Mouse (Mus musculus): ENCODE data around the gene Ptprq. TPM values are rescaled to one million over a fixed set of nuclear protein-coding genes. Genes with fewer than 3 reads are reported as not detected.

Ptprq gene
- under 1 TPM in 1 of 26 experiments, not detected in 25; 0.28 TPM for total RNA-seq (2018; cell fraction: chromatin; rRNA removed)
- total RNA-seq (2018; cell fraction: cytosol; rRNA removed): not detected
- not detected for total RNA-seq (2018; cell fraction: nucleus; rRNA removed)
- not detected in 3 replicates for polyA plus RNA-seq (2018)

DNA sequence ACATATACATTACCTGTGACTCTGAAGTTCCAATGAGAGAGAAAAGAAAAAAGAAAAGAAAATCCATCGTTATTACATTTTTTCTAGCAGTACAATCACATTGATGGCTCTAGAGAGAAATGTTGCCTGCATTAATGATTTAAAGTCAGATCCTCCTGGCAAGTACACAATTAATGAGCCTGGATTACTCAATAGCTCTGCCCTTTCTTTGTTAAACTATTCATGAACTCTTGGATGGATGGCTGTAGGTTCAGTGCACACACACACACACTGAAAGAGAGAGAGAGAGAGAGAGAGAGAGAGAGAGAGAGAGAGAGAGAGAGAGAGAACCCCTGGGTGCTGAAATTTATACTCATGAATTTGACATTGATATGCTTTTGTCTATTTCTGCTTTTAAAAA lies at the start of gene Ptprq:
TSS of gene Ptprq (minus strand) at position 246 of the 400 bp plus-strand sequence.
- Histone ChIP-seq H3K36me3 (ENCODE audit: inconsistent target) (no peaks in the 10 kb centered on the region), H3K27ac (no peak within 1 kb of the TSS), H3K4me3 (ENCODE audit: inconsistent target) (no peak within 1 kb of the TSS), H3K79me2 (ENCODE audit: inconsistent target) (no peaks in the 10 kb centered on the region)
- WGBS (ENCODE audit: missing documents): 100% methylated on average over 1 of the region's 1 CpGs

- WGBS (ENCODE audit: missing documents): 60% methylated on average over 1 of the region's 1 CpGs
Measured at GRCm38 (mm10) chr10:107759624-107760023, 39.8 kb upstream of the Ptprq start.

GRCm38 (mm10) chr10:107753471-107753870 lies 33.6 kb upstream of the Ptprq start:
- no peak overlapping the region for H3K27ac ChIP-seq
- 31% methylated on average over 3 of the region's 3 CpGs for WGBS (ENCODE audit: missing documents)
- H3K79me2 ChIP-seq (ENCODE audit: inconsistent target): no peaks in the 10 kb centered on the region
- H3K36me3 ChIP-seq (ENCODE audit: inconsistent target): no peaks in the 10 kb centered on the region
- H3K4me3 ChIP-seq (ENCODE audit: inconsistent target): no peak overlapping the region

More at GRCm38 (mm10) chr10:107759624-107760023, 39.8 kb upstream of the Ptprq start:
- Histone ChIP-seq H3K79me2 (ENCODE audit: inconsistent target) (no peaks in the 10 kb centered on the region), H3K4me3 (ENCODE audit: inconsistent target) (no peak overlapping the region), H3K27ac (no peak overlapping the region), H3K36me3 (ENCODE audit: inconsistent target) (no peaks in the 10 kb centered on the region)

- H3K36me3 ChIP-seq (ENCODE audit: inconsistent target): no peaks in the 10 kb centered on the region
- H3K79me2 ChIP-seq (ENCODE audit: inconsistent target): no peaks in the 10 kb centered on the region
- no peak overlapping the region for H3K4me3 ChIP-seq (ENCODE audit: inconsistent target)
- no peak overlapping the region for H3K27ac ChIP-seq
- WGBS (ENCODE audit: missing documents): 44% methylated on average over 13 of the region's 15 CpGs
Measured at GRCm38 (mm10) chr10:107752351-107753143, 32.7 kb upstream of the Ptprq start.

- WGBS (ENCODE audit: missing documents): 34% methylated on average over 6 of the region's 6 CpGs
- no peak overlapping the region for H3K27ac ChIP-seq
- H3K36me3 ChIP-seq (ENCODE audit: inconsistent target): no peaks in the 10 kb centered on the region
- H3K79me2 ChIP-seq (ENCODE audit: inconsistent target): no peaks in the 10 kb centered on the region
- no peak overlapping the region for H3K4me3 ChIP-seq (ENCODE audit: inconsistent target)
Measured at GRCm38 (mm10) chr10:107751944-107752343, 32.1 kb upstream of the Ptprq start.

DNA sequence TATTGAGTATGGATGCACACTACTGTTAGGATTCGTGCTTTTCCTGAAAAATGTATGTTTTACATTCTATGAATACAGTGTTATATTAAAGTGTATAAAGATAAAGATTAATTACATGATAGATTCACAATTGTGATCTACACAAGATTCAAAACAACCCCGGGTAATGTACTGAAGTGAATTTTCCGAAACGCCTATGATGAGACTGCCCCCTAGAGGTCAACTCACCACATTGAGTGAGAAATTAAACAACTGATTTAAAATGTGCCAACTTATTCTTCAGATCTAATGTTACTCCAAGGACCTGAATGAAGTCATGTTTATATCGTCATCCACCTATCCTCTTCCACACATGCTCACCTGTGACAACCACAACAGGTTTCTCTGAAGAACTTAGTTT lies 27.7 kb upstream of the Ptprq start:
- Histone ChIP-seq H3K4me3 (ENCODE audit: inconsistent target) (no peak overlapping the region), H3K36me3 (ENCODE audit: inconsistent target) (no peaks in the 10 kb centered on the region), H3K27ac (no peak overlapping the region), H3K79me2 (ENCODE audit: inconsistent target) (no peaks in the 10 kb centered on the region)
- 11% methylated on average over 5 of the region's 5 CpGs for WGBS (ENCODE audit: missing documents)

DNA sequence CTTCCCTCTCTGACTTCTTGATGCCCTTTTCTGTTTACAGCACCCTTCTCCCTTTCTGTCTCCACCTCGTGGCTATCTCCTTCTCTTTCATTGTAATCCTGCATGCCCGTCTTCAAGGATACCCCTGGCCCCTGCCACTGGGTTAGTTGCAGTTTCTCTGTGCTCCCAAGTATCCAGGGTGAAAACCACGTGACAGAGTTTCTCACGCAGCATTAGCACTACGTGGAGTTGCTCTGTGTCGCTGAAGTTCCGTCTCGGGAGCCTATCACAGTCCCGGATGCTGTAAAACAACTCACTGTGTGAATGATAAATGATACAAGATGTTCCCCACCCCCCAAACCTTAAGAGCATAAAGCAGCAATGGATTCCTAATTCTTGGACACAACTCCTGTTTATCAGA lies 26.9 kb upstream of the Ptprq start:
- H3K36me3 ChIP-seq (ENCODE audit: inconsistent target): no peaks in the 10 kb centered on the region
- 27% methylated on average over 9 of the region's 9 CpGs for WGBS (ENCODE audit: missing documents)
- H3K79me2 ChIP-seq (ENCODE audit: inconsistent target): no peaks in the 10 kb centered on the region
- no peak overlapping the region for H3K27ac ChIP-seq
- H3K4me3 ChIP-seq (ENCODE audit: inconsistent target): no peak overlapping the region

GRCm38 (mm10) chr10:107739815-107740214 lies 20.0 kb upstream of the Ptprq start:
- Histone ChIP-seq H3K79me2 (ENCODE audit: inconsistent target) (no peaks in the 10 kb centered on the region), H3K4me3 (ENCODE audit: inconsistent target) (no peak overlapping the region), H3K36me3 (ENCODE audit: inconsistent target) (no peaks in the 10 kb centered on the region), H3K27ac (no peak overlapping the region)
- 88% methylated on average over 5 of the region's 5 CpGs for WGBS (ENCODE audit: missing documents)

DNA sequence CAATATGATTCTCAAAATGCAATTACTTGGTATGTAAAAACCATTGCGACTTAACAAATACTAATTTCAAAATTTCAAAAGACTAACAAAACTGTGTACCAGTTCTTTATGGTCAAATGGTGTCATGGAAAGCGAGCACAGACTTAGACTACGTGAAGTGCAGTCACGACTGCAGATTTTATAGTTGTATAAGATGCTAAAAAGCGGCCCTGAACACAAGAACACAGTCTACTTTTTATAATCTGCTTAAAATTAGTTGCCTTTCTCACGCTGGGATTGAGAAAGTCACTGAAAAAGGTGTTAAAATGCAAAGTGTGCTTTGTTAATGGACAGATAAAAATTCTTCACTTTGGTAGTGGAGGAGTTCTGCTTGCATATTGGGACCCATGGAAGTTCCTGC lies 17.9 kb upstream of the Ptprq start:
- Histone ChIP-seq H3K27ac (no peak overlapping the region), H3K79me2 (ENCODE audit: inconsistent target) (no peaks in the 10 kb centered on the region), H3K36me3 (ENCODE audit: inconsistent target) (no peaks in the 10 kb centered on the region), H3K4me3 (ENCODE audit: inconsistent target) (no peak overlapping the region)
- WGBS (ENCODE audit: missing documents): 88% methylated on average over 6 of the region's 6 CpGs

GRCm38 (mm10) chr10:107735448-107735847 lies 15.6 kb upstream of the Ptprq start:
- H3K27ac ChIP-seq: no peak overlapping the region
- no peaks in the 10 kb centered on the region for H3K79me2 ChIP-seq (ENCODE audit: inconsistent target)
- no peaks in the 10 kb centered on the region for H3K36me3 ChIP-seq (ENCODE audit: inconsistent target)
- H3K4me3 ChIP-seq (ENCODE audit: inconsistent target): no peak overlapping the region
- 93% methylated on average over 7 of the region's 7 CpGs for WGBS (ENCODE audit: missing documents)

- Histone ChIP-seq H3K4me3 (ENCODE audit: inconsistent target) (no peak overlapping the region), H3K36me3 (ENCODE audit: inconsistent target) (no peaks in the 10 kb centered on the region), H3K79me2 (ENCODE audit: inconsistent target) (no peaks in the 10 kb centered on the region), H3K27ac (no peak overlapping the region)
Measured at GRCm38 (mm10) chr10:107734327-107734726, 14.5 kb upstream of the Ptprq start.

DNA sequence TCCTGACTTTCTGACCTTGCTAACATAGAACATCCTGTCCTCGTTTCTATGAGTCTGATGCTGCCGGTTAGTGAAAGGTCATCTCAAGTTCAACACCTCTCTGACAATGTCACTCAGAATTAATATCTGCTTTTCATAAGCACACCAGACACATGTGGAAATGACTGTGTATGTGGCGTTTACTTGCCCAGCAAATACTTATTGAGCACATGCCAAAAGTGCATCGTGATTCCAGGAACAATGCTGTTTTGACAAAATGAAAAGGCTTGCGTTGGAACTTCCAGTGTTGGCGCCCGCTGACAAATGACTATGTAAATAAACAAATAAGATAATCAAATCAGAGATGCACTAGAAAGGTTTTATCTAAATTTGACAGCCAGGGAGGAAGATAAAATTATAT lies 5.8 kb upstream of the Ptprq start:
- H3K36me3 ChIP-seq (ENCODE audit: inconsistent target): no peaks in the 10 kb centered on the region
- H3K27ac ChIP-seq: no peak overlapping the region
- no peak overlapping the region for H3K4me3 ChIP-seq (ENCODE audit: inconsistent target)
- no peaks in the 10 kb centered on the region for H3K79me2 ChIP-seq (ENCODE audit: inconsistent target)
- 32% methylated on average over 7 of the region's 7 CpGs for WGBS (ENCODE audit: missing documents)

- WGBS (ENCODE audit: missing documents): 39% methylated on average over 3 of the region's 3 CpGs
Measured at GRCm38 (mm10) chr10:107704443-107704842, 15.4 kb downstream of the Ptprq start.

DNA sequence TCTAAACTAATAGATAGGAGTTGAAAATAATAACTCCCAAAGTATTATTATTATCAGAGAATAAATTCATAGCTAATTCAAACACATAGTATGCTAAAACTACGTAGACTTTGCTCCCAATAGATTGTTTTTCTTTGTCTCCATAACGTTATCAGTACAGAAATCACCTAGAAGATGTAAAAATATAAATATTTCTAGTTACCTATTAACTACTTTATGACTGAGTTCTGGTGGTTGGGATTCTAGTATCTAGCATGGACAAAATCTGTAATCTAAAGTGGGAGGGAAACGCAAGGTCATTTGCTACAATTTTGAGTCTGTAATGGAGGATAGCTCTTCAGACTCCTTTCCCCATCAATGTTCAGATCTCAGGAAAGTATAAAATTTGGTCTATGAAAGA lies 18.9 kb downstream of the Ptprq start:
- no peak overlapping the region for H3K4me3 ChIP-seq (ENCODE audit: inconsistent target)
- no peaks in the 10 kb centered on the region for H3K36me3 ChIP-seq (ENCODE audit: inconsistent target)
- no peak overlapping the region for H3K27ac ChIP-seq
- H3K79me2 ChIP-seq (ENCODE audit: inconsistent target): no peaks in the 10 kb centered on the region
- WGBS (ENCODE audit: missing documents): 82% methylated on average over 3 of the region's 3 CpGs

More at GRCm38 (mm10) chr10:107704443-107704842, 15.4 kb downstream of the Ptprq start:
- H3K79me2 ChIP-seq (ENCODE audit: inconsistent target): no peaks in the 10 kb centered on the region
- H3K36me3 ChIP-seq (ENCODE audit: inconsistent target): no peaks in the 10 kb centered on the region
- no peak overlapping the region for H3K27ac ChIP-seq
- no peak overlapping the region for H3K4me3 ChIP-seq (ENCODE audit: inconsistent target)

GRCm38 (mm10) chr10:107698716-107699115 lies 21.1 kb downstream of the Ptprq start:
- H3K27ac ChIP-seq: no peak overlapping the region
- no peaks in the 10 kb centered on the region for H3K36me3 ChIP-seq (ENCODE audit: inconsistent target)
- H3K4me3 ChIP-seq (ENCODE audit: inconsistent target): no peak overlapping the region
- no peaks in the 10 kb centered on the region for H3K79me2 ChIP-seq (ENCODE audit: inconsistent target)
- WGBS (ENCODE audit: missing documents): 82% methylated on average over 2 of the region's 2 CpGs

Data from macrophage (primary cell).